Mouse (Mus musculus): ENCODE measurements around the gene Memo1.

Memo1 gene

DNA sequence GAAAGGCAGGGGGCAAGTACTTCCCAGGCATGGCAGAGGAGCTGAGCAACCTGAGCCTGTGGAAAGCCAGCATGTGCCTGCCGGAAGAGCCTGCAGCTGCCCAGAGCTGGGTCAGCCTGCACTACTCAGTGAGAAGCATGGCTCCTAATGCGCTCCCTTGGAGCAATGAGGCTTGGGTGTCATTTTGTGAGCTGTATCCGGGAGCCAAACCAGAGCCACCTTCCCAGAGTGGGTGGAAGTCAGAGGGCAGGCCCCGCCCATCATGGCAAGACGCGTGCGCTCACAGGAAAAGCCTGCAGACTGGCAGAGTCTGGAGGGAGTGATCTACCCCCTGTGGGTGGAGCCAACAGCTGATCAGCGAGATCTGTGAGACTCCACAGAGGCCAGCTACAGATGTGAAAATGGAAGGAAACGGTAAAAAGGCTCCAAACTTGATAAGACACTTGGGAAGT is 135.9 kb downstream of the Memo1 start:
- in situ Hi-C loops (cut with MboI; ENCODE audit: low sequenced_read_pairs): no loop called here

DNA sequence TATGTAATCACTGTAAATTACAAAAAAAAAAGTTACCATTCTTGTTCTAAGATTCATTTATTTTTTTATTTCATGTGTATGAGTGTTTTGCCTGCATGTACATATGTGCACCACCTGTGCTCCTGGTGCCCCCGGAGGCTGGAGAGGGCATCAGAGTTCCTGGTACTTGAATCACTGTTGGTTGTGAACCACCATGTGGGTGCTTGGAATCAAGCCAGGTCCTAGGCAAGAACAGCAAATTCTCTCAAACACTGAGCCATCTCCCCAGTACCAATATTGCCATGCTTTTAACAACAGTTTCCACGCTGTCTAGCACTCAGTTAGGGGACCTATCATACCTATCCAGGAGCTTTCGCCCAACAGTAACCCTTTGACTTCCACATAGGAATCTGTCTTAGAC is 137.2 kb downstream of the Memo1 start:
- in situ Hi-C loops (cut with MboI; ENCODE audit: low sequenced_read_pairs): no loop called here
